10 mouse cellular contexts compared by ENCODE assay signal in genomic region chr19:5053909-5054308, GRCm38 (mm10). TPM values are rescaled to one million over a fixed set of nuclear protein-coding genes. Genes with fewer than 3 reads are reported as not detected.
A peak's percentile ranks its signal among the peaks of the same experiment; 100 is the strongest.
DNase-seq lines count a peak whose midpoint lies in the region; ATAC-seq lines count a peak whose summit lies in the region.
"Had no signal": no experiment of that assay in that cellular context is flagged by ENCODE, and none has a peak within 500 bp of the region (broad histone marks: within the 10 kb centered on the region; RNA-seq: fewer than 3 reads in every experiment).

No protein-coding gene starts in this region.

- peaks cover 32% of the 10 kb centered on the region for H3K4me1 ChIP-seq in limb, embryonic 11.5 days (ENCODE audit: control insufficient read depth, insufficient read depth, low read length)

- no peak overlapping the region for H3K27ac ChIP-seq in limb, embryonic 11.5 days (replicated peaks; ENCODE audit: low read depth, low read length)
- H3K27ac ChIP-seq: embryonic facial prominence, embryonic 13.5 days; lung, embryonic 15.5 days had no signal

- H3K36me3 ChIP-seq in limb, embryonic 11.5 days (ENCODE audit: control insufficient read depth, insufficient read depth, low read length), result peaks cover 2% of the 10 kb centered on the region

- H3K9ac ChIP-seq in limb, embryonic 11.5 days (ENCODE audit: low read length), result no peak overlapping the region
- H3K9ac ChIP-seq: embryonic facial prominence, embryonic 13.5 days; lung, embryonic 15.5 days had no signal

- peak; percentile 64 for DNase-seq in heart, postnatal 4 days
- no peak for DNase-seq in heart, adult 8-10 months (ENCODE audit: low spot score)
- DNase-seq in urinary bladder, postnatal 25 days (ENCODE audit: low spot score), result peak; percentile 63
- no peak for DNase-seq in urinary bladder, postnatal 36 days (ENCODE audit: low spot score in 2 of 2)
- DNase-seq in cerebellum, postnatal 14 days, result peak; percentile 70 to 88
- DNase-seq in limb, embryonic 11.5 days (ENCODE audit: low spot score), result peak; percentile 83
- DNase-seq in retina, embryonic 14.5 days (ENCODE audit: low spot score), result peak; percentile 77
- no peak for DNase-seq in gastrocnemius, adult 8-10 months (ENCODE audit: low spot score in 2 of 2)

- H3K9me3 ChIP-seq in limb, embryonic 11.5 days (ENCODE audit: control insufficient read depth, low read length), result no peaks in the 10 kb centered on the region
- H3K9me3 ChIP-seq: embryonic facial prominence, embryonic 13.5 days; lung, embryonic 15.5 days had no signal

- no peak for ATAC-seq in limb, embryonic 11.5 days (ENCODE audit: insufficient number of reproducible peaks, low FRiP score, low TSS enrichment, low read depth)

- 17% methylated on average over 9 of the region's 9 CpGs for WGBS in limb, embryonic 11.5 days

- H3K27me3 ChIP-seq in limb, embryonic 11.5 days (ENCODE audit: control insufficient read depth, insufficient read depth, low read length), result peaks cover 33% of the 10 kb centered on the region

- no peak overlapping the region for H3K4me2 ChIP-seq in limb, embryonic 11.5 days (ENCODE audit: low read depth, severe bottlenecking)
- H3K4me2 ChIP-seq: embryonic facial prominence, embryonic 13.5 days; lung, embryonic 15.5 days had no signal

- no peak overlapping the region for H3K4me3 ChIP-seq in limb, embryonic 11.5 days (ENCODE audit: low read depth, low read length)
- H3K4me3 ChIP-seq: embryonic facial prominence, embryonic 13.5 days; lung, embryonic 15.5 days had no signal

RNA-seq across cellular contexts. Expression of gene Rin1, which starts 3.6 kb away (rescaled TPM):
- 1 to 10 TPM; 2.2 to 2.9 TPM for total RNA-seq in heart, postnatal 4 days (2021)
- 1 to 10 TPM in 3 of 4 experiments, under 1 TPM in 1; 0.79 to 2.6 (median 2.0) TPM for total RNA-seq in heart, adult 8-10 months (2022)
- polyA plus RNA-seq in limb, embryonic 11.5 days (2014; fragmentation: Nextera tagmentation; extraction: Ambion mirVana), result 1.3 and 1.6 TPM in 2 replicates
- 1 to 10 TPM in 1 of 4 experiments, under 1 TPM in 3; 0.47 to 1.0 (median 0.75) TPM for total RNA-seq in gastrocnemius, adult 8-10 months (2022)

RNA-seq across cellular contexts. Expression of gene Brms1, which starts 12.8 kb away (rescaled TPM):
- 10 to 100 TPM; 16.7 to 18.2 TPM for total RNA-seq in heart, postnatal 4 days (2021)
- 10 to 100 TPM; 13.0 to 17.6 (median 15.6) TPM for total RNA-seq in heart, adult 8-10 months (2022)
- polyA plus RNA-seq in limb, embryonic 11.5 days (2014; fragmentation: Nextera tagmentation; extraction: Ambion mirVana), result 52.6 and 61.2 TPM in 2 replicates
- total RNA-seq in gastrocnemius, adult 8-10 months (2022), result 10 to 100 TPM; 14.8 to 17.6 (median 16.4) TPM

RNA-seq across cellular contexts. Expression of gene Cd248, which starts 14.0 kb away (rescaled TPM):
- total RNA-seq in heart, postnatal 4 days (2021), result 10 to 100 TPM; 25.8 to 27.1 TPM
- 1 to 10 TPM; 6.8 to 9.3 (median 8.7) TPM for total RNA-seq in heart, adult 8-10 months (2022)
- polyA plus RNA-seq in limb, embryonic 11.5 days (2014; fragmentation: Nextera tagmentation; extraction: Ambion mirVana), result 41.1 and 45.6 TPM in 2 replicates
- total RNA-seq in gastrocnemius, adult 8-10 months (2022), result 1 to 10 TPM; 5.2 to 8.9 (median 7.0) TPM

RNA-seq across cellular contexts. Expression of gene AC124502.3, which starts 15.2 kb away (rescaled TPM):
- 1 to 10 TPM; 1.6 to 2.0 TPM for total RNA-seq in heart, postnatal 4 days (2021)
- 1 to 10 TPM; 2.4 to 3.4 (median 2.6) TPM for total RNA-seq in heart, adult 8-10 months (2022)
- 1.7 and 2.0 TPM in 2 replicates for polyA plus RNA-seq in limb, embryonic 11.5 days (2014; fragmentation: Nextera tagmentation; extraction: Ambion mirVana)
- 1 to 10 TPM in 3 of 4 experiments, under 1 TPM in 1; 0.61 to 1.7 (median 1.4) TPM for total RNA-seq in gastrocnemius, adult 8-10 months (2022)

RNA-seq across cellular contexts. Expression of gene B4gat1, which starts 15.3 kb away (rescaled TPM):
- 10 to 100 TPM; 33.0 to 36.8 TPM for total RNA-seq in heart, postnatal 4 days (2021)
- 10 to 100 TPM; 45.0 to 47.2 (median 45.6) TPM for total RNA-seq in heart, adult 8-10 months (2022)
- 36.6 and 37.8 TPM in 2 replicates for polyA plus RNA-seq in limb, embryonic 11.5 days (2014; fragmentation: Nextera tagmentation; extraction: Ambion mirVana)
- total RNA-seq in gastrocnemius, adult 8-10 months (2022), result 10 to 100 TPM; 16.0 to 23.1 (median 19.5) TPM

Comparison
In these comparisons a context has a peak if more than half of its experiments do, and no peak if none do; other contexts are left out.
1. DNase-seq: peak in heart, postnatal 4 days (single experiment), urinary bladder, postnatal 25 days (single experiment), cerebellum, postnatal 14 days (2 of 2), limb, embryonic 11.5 days (single experiment) and retina, embryonic 14.5 days (single experiment); none in heart, adult 8-10 months (single experiment), urinary bladder, postnatal 36 days (0 of 2) and gastrocnemius, adult 8-10 months (0 of 2).